Mouse (Mus musculus): ENCODE results near the gene Gm525. TPM values are rescaled to one million over a fixed set of nuclear protein-coding genes. Genes with fewer than 3 reads are reported as not detected.

Gm525 gene
- polyA plus RNA-seq, 1 experiment from 2014 or later = 1.7 TPM

DNA sequence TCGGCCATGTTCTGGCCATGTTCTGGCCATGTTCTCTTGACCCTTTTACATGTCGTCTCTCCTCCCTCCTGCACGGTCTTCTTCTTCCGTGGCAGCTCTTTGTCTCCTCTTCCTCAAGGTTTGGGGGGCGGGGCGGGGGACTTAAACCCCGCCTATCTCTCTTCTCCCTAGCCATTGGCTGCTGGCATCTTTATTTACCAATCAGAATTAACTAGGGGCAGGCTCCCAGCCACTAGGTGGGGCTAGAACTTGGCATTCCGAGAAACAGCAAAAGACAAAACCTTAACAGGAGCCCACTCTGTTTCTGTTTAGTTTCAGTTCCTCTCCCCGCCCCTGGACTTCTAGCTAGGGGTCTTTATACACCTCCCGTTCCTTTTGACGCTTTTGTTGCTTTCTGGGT lies 32.2 kb downstream of the Gm525 start:
- Histone ChIP-seq H3K36me3 (ENCODE audit: control insufficient read depth, insufficient read depth, low read length) (no peaks in the 10 kb centered on the region), H3K4me3 (ENCODE audit: low read depth, low read length) (no peak overlapping the region), H3K27ac (replicated peaks) (no peak overlapping the region), H3K27me3 (ENCODE audit: control insufficient read depth, insufficient read depth, low read length) (no peaks in the 10 kb centered on the region), H3K9me3 (ENCODE audit: control insufficient read depth, low read length) (no peaks in the 10 kb centered on the region), H3K4me1 (replicated peaks; ENCODE audit: control insufficient read depth, insufficient read depth) (0 out of 2 replicates have a peak, but pooled peaks cover 2% of the 10 kb centered on the region), H3K9ac (ENCODE audit: low read length) (no peak overlapping the region), H3K4me2 (replicated peaks; ENCODE audit: low read depth) (no peak overlapping the region)
- ATAC-seq (ENCODE audit: low FRiP score, low TSS enrichment) = no peak
- WGBS = 84% methylated on average over 11 of the region's 11 CpGs
- DNase-seq (ENCODE audit: low spot score) = no peak
- TF ChIP-seq CTCF (IDR thresholded peaks at IDR 0.05; ENCODE audit: low read depth) = peak; percentile 31
- TF ChIP-seq EP300 (optimal IDR thresholded peaks at IDR 0.05) = no peak

DNA sequence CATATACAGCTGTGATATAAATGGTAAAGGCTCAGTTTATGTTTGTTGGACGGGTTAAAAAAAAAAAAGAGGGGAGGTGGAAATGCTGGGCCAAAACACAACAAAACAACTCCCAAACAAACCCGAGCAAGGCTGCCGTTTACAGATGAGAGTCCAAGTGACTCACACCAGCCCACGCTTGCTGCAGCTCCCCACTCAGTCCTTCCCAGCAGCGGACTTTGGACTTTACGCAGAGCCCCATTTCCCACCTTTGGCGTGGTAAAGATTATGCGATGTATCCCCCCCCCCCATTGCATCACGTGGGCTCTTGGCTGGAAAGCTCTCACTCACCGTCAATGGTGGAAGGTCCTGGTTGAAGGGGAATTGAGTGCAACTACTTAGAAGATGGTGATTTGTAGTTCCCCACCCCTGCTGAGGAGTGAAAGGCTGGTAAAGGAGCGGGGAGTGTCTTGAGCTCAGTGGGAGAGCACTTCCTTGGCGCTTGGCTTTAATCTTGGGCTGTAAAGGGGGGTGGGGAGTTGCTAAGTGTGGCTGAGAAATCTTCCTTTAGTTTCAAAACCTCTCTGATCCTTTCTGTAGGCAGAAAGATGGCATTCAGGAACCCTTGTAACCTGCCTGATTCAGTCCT lies 33.7 kb downstream of the Gm525 start:
- H3K4me1 ChIP-seq (replicated peaks; ENCODE audit: control insufficient read depth, insufficient read depth) = no peaks in the 10 kb centered on the region
- H3K9ac ChIP-seq (ENCODE audit: low read length) = no peak overlapping the region
- 23% methylated on average over 12 of the region's 12 CpGs for WGBS
- H3K36me3 ChIP-seq (ENCODE audit: control insufficient read depth, insufficient read depth, low read length) = no peaks in the 10 kb centered on the region
- no peaks in the 10 kb centered on the region for H3K27me3 ChIP-seq (ENCODE audit: control insufficient read depth, insufficient read depth, low read length)
- no peaks in the 10 kb centered on the region for H3K9me3 ChIP-seq (ENCODE audit: control insufficient read depth, low read length)
- no peak overlapping the region for H3K4me2 ChIP-seq (replicated peaks; ENCODE audit: low read depth)
- H3K4me3 ChIP-seq (ENCODE audit: low read depth, low read length) = no peak overlapping the region
- no peak overlapping the region for H3K27ac ChIP-seq (replicated peaks)
- ATAC-seq (ENCODE audit: low FRiP score, low TSS enrichment) (peak; percentile 70; the same call in 1 of the 2 replicates), DNase-seq (ENCODE audit: low spot score) (peak; percentile 54)
- TF ChIP-seq EP300 (optimal IDR thresholded peaks at IDR 0.05) = no peak
- no peak for TF ChIP-seq CTCF (IDR thresholded peaks at IDR 0.05; ENCODE audit: low read depth)

DNA sequence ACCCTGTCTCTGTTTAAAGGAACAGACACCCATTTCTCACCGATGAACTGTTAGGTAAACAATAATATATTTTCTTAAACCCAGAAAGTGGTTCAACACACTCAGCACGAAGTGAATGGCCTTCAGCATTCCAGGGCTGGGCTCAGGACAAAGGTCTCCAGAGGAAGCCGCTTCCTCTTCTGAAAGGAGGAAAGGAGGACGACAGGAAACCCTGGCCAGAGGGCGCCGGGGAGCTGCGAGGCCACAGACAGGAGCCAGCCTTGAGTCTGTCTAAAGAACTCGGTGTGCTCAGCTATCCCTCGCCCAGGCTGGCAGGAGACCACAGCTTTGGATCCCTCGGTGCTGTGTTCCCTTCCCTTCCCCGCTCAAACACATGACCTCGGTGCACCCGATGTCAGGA lies 50.8 kb downstream of the Gm525 start:
- Histone ChIP-seq H3K27me3 (ENCODE audit: control insufficient read depth, insufficient read depth, low read length) (no peaks in the 10 kb centered on the region), H3K27ac (replicated peaks) (no peak overlapping the region), H3K9ac (ENCODE audit: low read length) (no peak overlapping the region), H3K9me3 (ENCODE audit: control insufficient read depth, low read length) (no peaks in the 10 kb centered on the region), H3K4me2 (replicated peaks; ENCODE audit: low read depth) (no peak overlapping the region), H3K4me3 (ENCODE audit: low read depth, low read length) (no peak overlapping the region), H3K36me3 (ENCODE audit: control insufficient read depth, insufficient read depth, low read length) (no peaks in the 10 kb centered on the region), H3K4me1 (replicated peaks; ENCODE audit: control insufficient read depth, insufficient read depth) (no peaks in the 10 kb centered on the region)
- TF ChIP-seq EP300 (optimal IDR thresholded peaks at IDR 0.05) (no peak), CTCF (IDR thresholded peaks at IDR 0.05; ENCODE audit: low read depth) (no peak)
- no peak for ATAC-seq (ENCODE audit: low FRiP score, low TSS enrichment)
- no peak for DNase-seq (ENCODE audit: low spot score)
- WGBS = 13% methylated on average over 13 of the region's 13 CpGs

DNA sequence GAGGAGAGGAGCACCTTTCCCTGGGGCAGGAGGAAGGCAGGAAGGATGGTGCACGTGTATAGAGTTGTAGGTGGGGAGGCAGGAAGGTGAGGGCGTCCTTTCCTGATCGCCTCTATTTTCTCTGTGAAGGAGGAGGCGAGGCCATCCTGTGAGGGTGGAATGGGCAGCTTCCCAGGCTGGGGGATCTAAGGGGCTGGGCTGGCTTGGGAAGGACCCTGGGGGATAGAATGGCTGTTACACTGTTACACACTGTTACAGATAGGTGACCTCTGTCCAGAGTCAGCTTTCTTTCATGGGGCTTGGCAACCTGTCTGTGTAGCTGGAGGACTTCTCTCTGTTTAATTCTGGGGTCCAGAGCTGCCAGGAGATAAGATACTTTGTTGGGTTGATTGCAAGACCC lies 57.2 kb downstream of the Gm525 start:
- H3K9ac ChIP-seq (ENCODE audit: low read length) = no peak overlapping the region

DNA sequence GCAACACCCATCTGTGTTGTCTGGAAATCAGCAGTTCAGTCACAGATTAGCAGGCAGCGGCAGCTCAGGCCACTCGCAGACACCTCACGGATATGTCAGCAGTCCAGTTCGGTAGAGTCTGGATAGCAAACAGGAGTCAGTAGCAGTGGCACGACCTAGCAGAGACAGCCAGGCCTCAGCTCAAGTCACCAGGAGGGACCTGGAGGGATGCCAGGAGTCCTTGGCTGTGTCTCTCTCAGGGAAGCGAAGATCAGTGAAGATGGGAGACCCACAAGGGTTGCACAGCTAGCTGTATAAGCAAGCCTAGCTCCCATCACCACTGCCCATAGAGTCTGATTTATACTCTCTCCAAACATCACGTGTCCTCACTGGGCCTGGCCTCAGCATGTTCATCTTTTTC lies 58.8 kb downstream of the Gm525 start:
- no peaks in the 10 kb centered on the region for H3K36me3 ChIP-seq (ENCODE audit: control insufficient read depth, insufficient read depth, low read length)
- no peaks in the 10 kb centered on the region for H3K27me3 ChIP-seq (ENCODE audit: control insufficient read depth, insufficient read depth, low read length)
- no peak overlapping the region for H3K4me2 ChIP-seq (replicated peaks; ENCODE audit: low read depth)
- ATAC-seq (ENCODE audit: low FRiP score, low TSS enrichment) = no peak
- H3K9me3 ChIP-seq (ENCODE audit: control insufficient read depth, low read length) = no peaks in the 10 kb centered on the region
- H3K27ac ChIP-seq (replicated peaks) = no peak overlapping the region
- H3K4me3 ChIP-seq (ENCODE audit: low read depth, low read length) = no peak overlapping the region
- DNase-seq (ENCODE audit: low spot score) = no peak
- 59% methylated on average over 7 of the region's 7 CpGs for WGBS
- no peaks in the 10 kb centered on the region for H3K4me1 ChIP-seq (replicated peaks; ENCODE audit: control insufficient read depth, insufficient read depth)
- TF ChIP-seq CTCF (IDR thresholded peaks at IDR 0.05; ENCODE audit: low read depth) (no peak), EP300 (optimal IDR thresholded peaks at IDR 0.05) (no peak)
- H3K9ac ChIP-seq (ENCODE audit: low read length) = no peak overlapping the region

More for the DNA sequence above, 57.2 kb downstream of the Gm525 start:
- TF ChIP-seq CTCF (IDR thresholded peaks at IDR 0.05; ENCODE audit: low read depth) (no peak), EP300 (optimal IDR thresholded peaks at IDR 0.05) (no peak)
- Histone ChIP-seq H3K27ac (replicated peaks) (no peak overlapping the region), H3K4me1 (replicated peaks; ENCODE audit: control insufficient read depth, insufficient read depth) (no peaks in the 10 kb centered on the region), H3K9me3 (ENCODE audit: control insufficient read depth, low read length) (no peaks in the 10 kb centered on the region), H3K27me3 (ENCODE audit: control insufficient read depth, insufficient read depth, low read length) (no peaks in the 10 kb centered on the region), H3K4me2 (replicated peaks; ENCODE audit: low read depth) (no peak overlapping the region), H3K36me3 (ENCODE audit: control insufficient read depth, insufficient read depth, low read length) (no peaks in the 10 kb centered on the region), H3K4me3 (ENCODE audit: low read depth, low read length) (no peak overlapping the region)
- no peak for DNase-seq (ENCODE audit: low spot score)
- 55% methylated on average over 4 of the region's 4 CpGs for WGBS
- no peak for ATAC-seq (ENCODE audit: low FRiP score, low TSS enrichment)

DNA sequence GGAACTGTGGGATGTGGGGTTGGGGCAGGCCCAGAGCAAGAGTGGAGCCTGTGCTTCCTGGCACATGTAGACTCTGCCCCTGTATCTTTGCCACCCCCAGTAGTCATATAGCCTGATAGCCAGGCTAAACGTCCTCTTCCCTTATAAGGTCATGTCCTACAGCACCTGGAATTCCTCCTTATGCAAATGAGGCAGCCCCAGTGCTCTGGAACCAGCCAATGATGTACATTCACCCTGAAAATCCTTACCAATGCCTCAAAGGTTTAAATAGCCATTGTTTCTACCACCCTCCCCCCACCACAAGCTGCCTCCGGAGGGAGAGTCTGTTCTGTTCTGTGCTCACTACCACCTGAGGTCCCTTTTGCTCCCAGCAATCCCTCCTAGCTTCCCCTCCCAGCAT lies 60.6 kb downstream of the Gm525 start:
- 55% methylated on average over 2 of the region's 2 CpGs for WGBS
- Histone ChIP-seq H3K4me1 (replicated peaks; ENCODE audit: control insufficient read depth, insufficient read depth) (no peaks in the 10 kb centered on the region), H3K36me3 (ENCODE audit: control insufficient read depth, insufficient read depth, low read length) (no peaks in the 10 kb centered on the region), H3K9ac (ENCODE audit: low read length) (no peak overlapping the region), H3K27ac (replicated peaks) (no peak overlapping the region), H3K4me2 (replicated peaks; ENCODE audit: low read depth) (no peak overlapping the region), H3K9me3 (ENCODE audit: control insufficient read depth, low read length) (no peaks in the 10 kb centered on the region), H3K4me3 (ENCODE audit: low read depth, low read length) (no peak overlapping the region), H3K27me3 (ENCODE audit: control insufficient read depth, insufficient read depth, low read length) (no peaks in the 10 kb centered on the region)
- no peak for ATAC-seq (ENCODE audit: low FRiP score, low TSS enrichment)
- TF ChIP-seq CTCF (IDR thresholded peaks at IDR 0.05; ENCODE audit: low read depth) (no peak), EP300 (optimal IDR thresholded peaks at IDR 0.05) (no peak)
- DNase-seq (ENCODE audit: low spot score) = no peak

Data from stomach, postnatal 0 days (tissue).